Mouse (Mus musculus) urinary bladder, postnatal 25 days (tissue): Measurements from ENCODE around the gene Unc93a2.
"Not testable (repeated sequence)": the region's sequence is repeated elsewhere in the genome, so short reads cannot be mapped to it uniquely, and the experiment has no call there.

ENCODE experiments used
- DNase-seq: peaks from one replicate; pipeline ENCODE4 v3.0.0; 2022; ENCODE audit warnings: low spot score

Gene Unc93a2

DNA sequence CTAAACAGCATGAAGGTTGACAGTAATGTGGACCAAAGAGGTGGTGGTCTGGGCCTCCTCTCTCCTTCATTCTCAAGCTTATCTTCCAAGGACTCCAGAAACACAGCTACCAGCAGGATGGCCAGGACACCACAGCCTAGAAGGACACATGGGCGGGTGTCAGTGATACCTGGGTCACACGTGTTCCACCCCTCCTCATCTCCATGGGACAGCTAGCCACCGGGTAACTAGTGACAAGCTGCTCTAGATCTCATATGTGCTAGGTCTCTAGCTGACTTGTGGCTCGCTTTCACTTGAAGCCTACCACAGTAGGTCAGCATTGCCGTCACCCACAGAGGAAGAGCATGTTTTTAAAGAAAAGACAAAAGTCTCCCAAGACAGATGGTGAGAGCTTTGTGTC lies 13.4 kb downstream of the Unc93a2 start, which contains the start of gene Gm49630:
Gene Gm49630 (minus strand): TSS at position 101 of the 400 bp plus-strand sequence.
- DNase-seq, result not testable (repeated sequence)

DNA sequence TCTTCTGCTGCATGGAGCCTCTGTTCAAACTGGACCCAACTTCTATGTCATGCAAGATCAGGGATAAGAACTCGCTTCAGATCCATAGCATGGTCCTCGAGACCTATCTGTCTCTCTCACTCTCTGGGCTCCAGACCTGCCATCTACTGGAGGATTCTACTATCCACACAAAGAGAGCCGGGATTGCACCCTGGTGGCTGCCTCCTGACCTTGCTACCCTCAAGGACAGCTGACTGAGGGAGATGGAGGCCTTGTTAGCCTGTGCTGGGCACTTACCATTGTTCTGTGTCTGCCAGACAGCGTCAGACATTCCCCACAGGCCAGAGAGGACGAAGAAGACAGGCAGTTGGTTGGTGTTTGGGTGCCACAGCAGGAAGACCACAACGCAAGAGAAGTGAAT lies 15.9 kb downstream of the Unc93a2 start:
- not testable (repeated sequence) for DNase-seq

GRCm38 (mm10) chr17:7366676-7367374 lies 18.4 kb downstream of the Unc93a2 start:
- DNase-seq, result not testable (repeated sequence)

DNA sequence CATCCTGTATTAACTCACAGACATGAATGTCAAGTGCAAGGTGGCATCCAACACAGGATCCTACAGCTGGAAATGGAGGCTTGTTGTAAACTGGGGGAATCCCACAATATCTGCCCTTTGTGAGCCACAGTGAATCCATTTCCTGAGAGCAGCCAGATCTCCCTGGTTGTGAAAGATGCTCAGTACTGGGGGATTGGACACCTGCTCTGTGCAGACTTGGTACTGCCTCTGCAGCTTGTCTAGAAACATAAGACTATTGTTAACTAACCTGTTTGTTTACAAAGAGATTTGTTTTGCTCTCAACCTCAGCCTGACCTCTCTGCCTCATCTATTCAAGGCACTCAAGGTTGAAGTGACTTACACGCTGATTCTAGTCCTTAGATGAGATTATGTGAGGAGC lies 19.0 kb downstream of the Unc93a2 start:
- not testable (repeated sequence) for DNase-seq

DNA sequence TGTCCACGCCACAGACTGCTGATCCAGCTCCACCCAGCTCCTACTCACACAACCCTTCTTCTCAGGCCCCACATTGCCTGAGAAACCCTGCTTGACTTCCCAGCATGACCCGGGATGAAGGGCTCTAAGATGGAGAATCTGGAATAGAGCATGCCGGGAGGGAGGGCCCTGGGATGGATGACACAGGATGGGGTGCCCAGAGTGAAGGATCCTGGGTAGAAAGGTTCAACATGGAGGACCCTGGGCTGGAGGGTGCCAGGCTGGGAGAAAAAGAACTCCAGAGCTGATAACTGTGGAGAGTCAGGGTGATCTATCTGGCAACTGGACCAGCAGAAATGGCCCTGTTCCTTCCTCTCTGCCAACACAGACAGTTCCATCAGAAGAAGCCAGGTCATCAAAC lies 19.6 kb downstream of the Unc93a2 start:
- DNase-seq, result not testable (repeated sequence)

- not testable (repeated sequence) for DNase-seq
Measured at GRCm38 (mm10) chr17:7360749-7361465, 24.4 kb downstream of the Unc93a2 start.

GRCm38 (mm10) chr17:7359806-7360205 lies 25.5 kb downstream of the Unc93a2 start:
- DNase-seq, result not testable (repeated sequence)

DNA sequence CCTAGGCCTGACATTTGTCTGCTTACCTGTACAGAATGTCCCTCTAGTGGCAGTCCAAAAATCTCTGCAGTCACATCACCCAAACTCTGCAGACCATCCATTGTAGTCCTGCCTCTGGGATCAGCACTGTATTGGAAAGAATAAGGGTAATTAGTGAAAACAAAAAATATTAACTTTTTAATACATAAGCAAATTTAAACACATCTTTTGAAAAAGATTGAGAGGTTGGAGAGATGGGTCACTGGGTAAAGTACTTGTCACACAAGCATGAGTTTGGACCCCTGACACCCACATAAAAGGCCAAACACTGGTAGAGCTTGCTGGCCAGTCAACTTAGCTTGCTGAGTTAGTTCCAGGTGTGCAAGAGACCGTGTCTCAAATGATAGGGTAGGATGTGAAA lies 32.7 kb downstream of the Unc93a2 start, which contains the start of gene Ttll2:
Gene Ttll2 (minus strand): TSS at position 101 of the 400 bp plus-strand sequence.
- DNase-seq, result not testable (repeated sequence)

DNA sequence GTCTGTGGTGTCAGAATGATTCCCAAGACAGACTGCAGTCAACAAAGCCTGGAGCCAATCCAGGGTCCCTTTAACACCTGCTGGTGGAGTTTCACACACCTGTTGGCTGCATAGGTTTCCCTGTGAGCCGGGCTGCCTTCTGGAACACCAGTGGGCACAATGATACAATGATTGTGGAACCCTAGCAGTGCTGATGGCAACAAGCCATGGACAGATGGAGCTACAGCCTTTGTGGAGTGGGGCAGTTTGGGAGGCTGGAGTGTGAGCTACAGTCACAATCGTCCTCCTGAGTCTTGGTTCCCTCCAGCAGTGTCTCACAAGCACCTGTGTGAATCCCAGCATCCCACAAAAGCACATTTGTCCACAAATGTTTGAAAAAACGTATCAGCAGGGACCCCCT lies 36.5 kb downstream of the Unc93a2 start:
- not testable (repeated sequence) for DNase-seq

DNA sequence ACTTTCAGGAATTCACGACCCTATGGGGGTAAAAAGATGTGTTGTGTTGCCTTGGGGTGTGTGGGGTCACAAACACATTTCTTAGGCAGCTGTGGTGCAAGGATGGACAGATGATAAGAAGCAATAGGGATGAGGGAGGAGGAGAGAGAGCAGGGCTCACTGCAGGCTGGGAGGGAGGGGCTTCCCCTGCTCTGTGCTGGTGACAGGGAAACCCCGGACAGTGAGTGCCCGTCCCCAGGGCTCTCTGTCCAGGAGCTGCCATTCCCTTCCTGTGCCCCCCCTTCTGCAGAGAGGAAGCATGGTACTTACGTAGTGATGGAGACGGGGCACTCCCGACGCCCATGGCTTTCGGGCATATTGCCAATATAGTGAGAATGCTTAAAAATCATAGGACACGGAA lies 47.9 kb downstream of the Unc93a2 start:
- not testable (repeated sequence) for DNase-seq

- DNase-seq, result not testable (repeated sequence)
Measured at GRCm38 (mm10) chr17:7332745-7333144, 52.5 kb downstream of the Unc93a2 start.

DNA sequence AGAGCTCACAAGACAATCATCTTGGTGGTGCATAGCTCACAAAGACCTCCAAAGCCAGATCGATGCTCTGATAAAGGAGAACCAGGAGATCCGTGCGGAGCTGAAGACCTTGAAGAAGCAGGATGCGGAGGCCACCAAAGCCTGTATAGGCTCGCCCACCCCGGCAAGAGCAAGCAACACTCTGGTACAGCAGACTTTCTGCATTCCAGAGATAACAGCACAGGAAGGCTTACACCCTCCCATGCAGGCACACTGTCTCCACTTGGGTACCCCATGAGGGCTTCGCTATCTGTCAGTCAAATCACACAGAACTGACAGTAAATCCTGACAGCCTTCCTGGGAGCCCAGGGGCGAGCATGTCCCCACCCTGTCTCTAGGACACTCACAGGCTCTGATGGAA lies 58.8 kb downstream of the Unc93a2 start:
- not testable (repeated sequence) for DNase-seq

- not testable (repeated sequence) for DNase-seq
Measured at GRCm38 (mm10) chr17:7324346-7324745, 60.9 kb downstream of the Unc93a2 start, which contains the start of gene Tcp10a. Tcp10a (plus strand) TSS chr17:7324646.

GRCm38 (mm10) chr17:7319789-7320188 lies 65.5 kb downstream of the Unc93a2 start:
- DNase-seq, result not testable (repeated sequence)

DNA sequence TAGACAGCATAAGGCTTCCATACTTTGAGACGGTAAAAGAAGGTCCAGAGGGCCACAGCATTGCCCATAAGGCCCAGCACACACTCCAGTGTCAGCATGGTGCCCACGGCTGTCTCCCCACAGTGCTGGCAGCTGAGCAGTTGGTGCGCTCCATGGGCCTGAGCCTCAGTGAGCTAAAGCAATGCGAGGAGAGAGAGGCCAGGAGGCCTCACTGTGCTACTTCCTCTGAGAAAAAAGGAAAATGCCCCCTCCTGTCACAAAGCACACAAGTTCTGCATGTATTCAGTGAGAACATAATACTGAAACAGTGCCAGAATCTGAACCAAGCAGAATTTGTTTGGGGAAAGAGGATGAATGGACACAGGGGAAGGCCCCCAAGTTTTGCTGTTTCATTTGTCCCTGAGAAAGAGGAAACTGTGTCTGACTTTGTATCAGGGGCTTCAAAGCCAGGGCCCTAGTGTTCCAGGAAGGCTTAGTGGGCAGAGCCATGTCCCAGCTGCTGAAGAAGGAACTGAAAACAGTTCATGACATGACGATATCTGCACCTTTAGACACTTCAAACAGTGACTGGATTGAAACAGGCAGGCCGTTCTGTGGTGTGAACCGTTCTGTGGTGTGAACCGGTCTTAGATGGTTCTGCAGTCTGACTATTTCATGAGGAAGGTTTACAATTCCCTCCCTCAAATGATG lies 69.4 kb downstream of the Unc93a2 start:
- DNase-seq, result not testable (repeated sequence)
